Mouse (Mus musculus) embryonic facial prominence, embryonic 15.5 days (tissue): ENCODE data around the gene Mettl3. TPM values are rescaled to one million over a fixed set of nuclear protein-coding genes. Genes with fewer than 3 reads are reported as not detected.

Experiments used
- ATAC-seq: fragments of 200-750 bp; cut with Nextera tagmentation; 2 replicates; pipeline ENCODE4 v1.8.0; 2017; ENCODE audit warnings: low read depth, moderate TSS enrichment; ENCODE audit not compliant: insufficient number of reproducible peaks, low FRiP score, low TSS enrichment
- H3K27ac ChIP-seq: fragments of 300-500 bp; sonication (generic); replicated peaks from 2 replicates; pipeline ENCODE4 v1.5.1; 2015; ENCODE audit warnings: mild to moderate bottlenecking, inconsistent platforms
- H3K27me3 ChIP-seq: fragments of 300-500 bp; sonication (generic); 2 replicates; pipeline ENCODE4 v1.6.1; 2015; ENCODE audit warnings: inconsistent platforms
- H3K36me3 ChIP-seq: fragments of 300-500 bp; sonication (generic); 2 replicates; pipeline ENCODE4 v1.6.1; 2015; ENCODE audit warnings: mild to moderate bottlenecking, inconsistent platforms
- H3K4me1 ChIP-seq: fragments of 300-500 bp; sonication (generic); 2 replicates; pipeline ENCODE4 v1.6.1; 2015; ENCODE audit warnings: inconsistent platforms
- H3K4me2 ChIP-seq: fragments of 300-500 bp; sonication (generic); replicated peaks from 2 replicates; pipeline ENCODE4 v1.6.1; 2015; ENCODE audit warnings: mild to moderate bottlenecking, inconsistent platforms
- H3K4me3 ChIP-seq: fragments of 300-500 bp; sonication (generic); replicated peaks from 2 replicates; pipeline ENCODE4 v1.5.1; 2015; ENCODE audit warnings: mild to moderate bottlenecking, inconsistent platforms
- H3K9ac ChIP-seq: fragments of 300-500 bp; sonication (generic); 2 replicates; pipeline ENCODE4 v1.6.1; 2015; ENCODE audit warnings: inconsistent platforms
- H3K9me3 ChIP-seq: fragments of 300-500 bp; sonication (generic); replicated peaks from 2 replicates; pipeline ENCODE4 v1.6.1; 2016; ENCODE audit warnings: inconsistent platforms
- WGBS: fragments of 180-500 bp; shearing (Covaris S2); methylation state at CpG from one replicate; pipeline ENCODE4 v1.1.7; 2015; 5-methylcytosine and 5-hydroxymethylcytosine counted together
- polyA plus RNA-seq: library from polyadenylated mRNA; unstranded; fragments of >200 nt; fragmentation: Nextera tagmentation; extraction: Ambion mirVana; gene quantifications from 2 replicates; pipeline ENCODE4 v1.2.1, GENCODE M21; 2015

Gene Mettl3
- polyA plus RNA-seq, 1 experiment from 2014 or later, result 44.2 TPM

DNA sequence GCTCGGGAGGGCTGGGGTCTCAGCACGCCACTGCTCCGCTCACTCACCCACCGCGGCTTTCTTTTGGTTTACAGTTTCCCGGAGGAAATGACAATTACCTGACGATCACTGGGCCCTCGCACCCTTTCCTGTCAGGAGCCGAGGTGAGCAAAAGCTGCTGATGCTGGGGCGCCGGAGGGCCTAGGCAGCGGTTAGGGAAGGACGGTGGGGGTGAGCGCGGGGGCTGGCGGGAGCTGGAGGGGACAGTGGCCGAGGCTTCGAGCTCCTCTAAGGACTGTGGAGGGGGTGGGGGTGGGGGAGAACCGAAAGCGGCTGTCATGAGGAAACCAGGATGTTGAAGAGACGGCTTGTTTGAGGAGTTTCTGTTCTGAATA lies 25.2 kb downstream of the Mettl3 start:
- Histone ChIP-seq H3K9ac (peak overlapping the region; percentile 84), H3K4me3 (peak overlapping the region; percentile 92), H3K36me3 (peaks cover 2% of the 10 kb centered on the region; the same call in 1 of the 2 replicates), H3K27ac (peak overlapping the region; percentile 74), H3K9me3 (no peaks in the 10 kb centered on the region), H3K4me2 (peak overlapping the region; percentile 60), H3K27me3 (no peaks in the 10 kb centered on the region), H3K4me1 (peaks cover 8% of the 10 kb centered on the region)
- ATAC-seq, result no peak
- WGBS, result under 1% methylated on average over 21 of the region's 21 CpGs

DNA sequence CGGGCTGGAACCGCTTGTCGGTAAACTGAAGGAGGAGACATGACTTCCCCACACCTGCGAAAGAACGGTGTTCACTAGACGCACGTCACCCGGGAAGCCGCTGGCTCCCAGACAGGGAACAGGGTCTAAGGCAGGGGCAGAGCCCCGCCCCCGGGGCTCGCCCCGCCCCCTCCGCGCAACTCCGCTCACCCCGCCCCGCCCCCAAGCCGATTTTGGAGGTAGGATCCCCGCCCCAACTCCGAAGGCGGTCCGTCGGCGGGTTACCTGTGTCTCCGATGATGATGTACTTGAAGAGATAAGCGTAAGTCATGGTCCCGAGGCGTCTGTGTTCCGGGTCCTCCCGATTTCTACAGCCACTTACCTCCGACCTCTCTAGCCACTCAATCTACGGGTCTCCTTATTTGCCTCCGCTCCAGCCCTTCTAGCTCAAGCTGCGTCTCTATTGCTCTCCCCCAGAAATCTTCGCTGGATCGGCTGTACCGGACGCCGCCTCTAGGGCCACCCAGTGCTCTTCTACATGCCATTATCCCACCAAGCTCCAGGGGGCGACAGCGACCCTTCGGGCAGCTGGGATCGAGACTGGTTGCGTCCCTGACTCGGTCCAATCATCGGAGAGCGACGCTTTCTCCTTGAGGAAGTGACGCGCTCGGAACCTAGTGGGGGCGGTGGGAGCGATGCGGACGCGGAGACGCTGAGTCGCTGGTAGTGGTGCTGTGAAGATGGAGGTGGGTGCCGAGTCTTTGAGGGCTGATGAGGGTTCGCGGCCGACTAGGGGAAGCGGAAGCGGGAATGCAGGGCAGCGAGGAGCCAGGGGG lies 25.8 kb downstream of the Mettl3 start, which contains the start of the genes Tox4 and Rab2b:
Gene Tox4, plus strand, starts transcription at position 215 of the 815 bp plus-strand sequence.
Gene Rab2b, minus strand, starts transcription at position 614 of the 815 bp plus-strand sequence.
- Histone ChIP-seq H3K4me3 (peak within 1 kb of the TSS; percentile 92), H3K27ac (peak within 1 kb of the TSS; percentile 74), H3K9me3 (no peaks in the 10 kb centered on the region), H3K9ac (peak within 1 kb of the TSS; percentile 84), H3K27me3 (no peaks in the 10 kb centered on the region), H3K36me3 (peaks cover 8% of the 10 kb centered on the region), H3K4me1 (peaks cover 8% of the 10 kb centered on the region), H3K4me2 (peak within 1 kb of the TSS; percentile 64)
- ATAC-seq, result peak; percentile 97
- under 1% methylated on average over 65 of the region's 66 CpGs for WGBS

DNA sequence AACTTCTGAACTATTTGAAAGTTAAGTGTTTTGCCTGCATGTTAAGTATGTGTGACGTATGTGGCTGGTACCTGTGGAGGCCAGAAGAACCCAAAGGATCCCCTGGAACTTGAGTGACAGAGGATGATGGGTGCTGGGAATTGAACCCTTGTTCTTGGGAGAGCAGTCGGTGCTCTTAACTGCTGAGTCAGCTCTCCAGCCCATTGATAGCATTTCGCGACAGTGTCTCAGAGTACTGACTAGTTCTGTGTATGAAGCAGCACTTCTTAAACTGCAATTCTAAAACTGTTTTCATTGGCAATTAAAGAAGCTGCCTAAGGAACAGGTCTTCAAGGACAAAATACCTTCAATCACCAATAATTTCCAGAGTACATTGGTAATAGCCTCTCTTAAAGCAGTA lies 27.7 kb downstream of the Mettl3 start:
- peaks cover 9% of the 10 kb centered on the region for H3K36me3 ChIP-seq
- ATAC-seq, result no peak
- peaks cover 8% of the 10 kb centered on the region for H3K4me1 ChIP-seq

DNA sequence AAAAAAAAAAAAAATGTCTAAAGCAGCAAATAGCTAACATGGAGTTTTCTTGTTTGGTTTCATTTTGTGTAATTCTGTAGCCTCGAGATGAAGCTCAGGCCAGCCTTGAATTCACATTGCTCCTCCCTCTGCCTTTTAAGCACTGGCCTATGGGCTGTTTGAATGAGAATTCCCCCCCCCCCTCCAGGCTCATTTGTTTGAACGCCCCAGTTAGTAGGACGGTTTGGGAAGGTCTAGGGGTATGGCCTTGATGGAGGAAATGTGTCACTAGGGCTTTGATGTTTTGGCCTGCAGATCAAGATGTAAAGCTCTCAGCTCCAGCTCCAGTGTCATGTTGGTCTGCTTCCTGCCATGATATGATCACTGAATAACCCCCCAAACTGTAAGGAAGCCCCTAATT lies 32.1 kb downstream of the Mettl3 start:
- no peaks in the 10 kb centered on the region for H3K4me1 ChIP-seq
- peaks cover 13% of the 10 kb centered on the region for H3K36me3 ChIP-seq
- ATAC-seq, result no peak
- no peaks in the 10 kb centered on the region for H3K9me3 ChIP-seq
- H3K9ac ChIP-seq, result no peak overlapping the region
- no peak overlapping the region for H3K27ac ChIP-seq
- no peak overlapping the region for H3K4me3 ChIP-seq
- no peaks in the 10 kb centered on the region for H3K27me3 ChIP-seq
- 69% methylated on average over 3 of the region's 3 CpGs for WGBS
- H3K4me2 ChIP-seq, result no peak overlapping the region

More for the DNA sequence above, 27.7 kb downstream of the Mettl3 start:
- WGBS, result 89% methylated on average over 4 of the region's 4 CpGs
- Histone ChIP-seq H3K9ac (no peak overlapping the region), H3K27ac (no peak overlapping the region), H3K9me3 (no peaks in the 10 kb centered on the region), H3K4me3 (no peak overlapping the region), H3K4me2 (no peak overlapping the region), H3K27me3 (no peaks in the 10 kb centered on the region)

DNA sequence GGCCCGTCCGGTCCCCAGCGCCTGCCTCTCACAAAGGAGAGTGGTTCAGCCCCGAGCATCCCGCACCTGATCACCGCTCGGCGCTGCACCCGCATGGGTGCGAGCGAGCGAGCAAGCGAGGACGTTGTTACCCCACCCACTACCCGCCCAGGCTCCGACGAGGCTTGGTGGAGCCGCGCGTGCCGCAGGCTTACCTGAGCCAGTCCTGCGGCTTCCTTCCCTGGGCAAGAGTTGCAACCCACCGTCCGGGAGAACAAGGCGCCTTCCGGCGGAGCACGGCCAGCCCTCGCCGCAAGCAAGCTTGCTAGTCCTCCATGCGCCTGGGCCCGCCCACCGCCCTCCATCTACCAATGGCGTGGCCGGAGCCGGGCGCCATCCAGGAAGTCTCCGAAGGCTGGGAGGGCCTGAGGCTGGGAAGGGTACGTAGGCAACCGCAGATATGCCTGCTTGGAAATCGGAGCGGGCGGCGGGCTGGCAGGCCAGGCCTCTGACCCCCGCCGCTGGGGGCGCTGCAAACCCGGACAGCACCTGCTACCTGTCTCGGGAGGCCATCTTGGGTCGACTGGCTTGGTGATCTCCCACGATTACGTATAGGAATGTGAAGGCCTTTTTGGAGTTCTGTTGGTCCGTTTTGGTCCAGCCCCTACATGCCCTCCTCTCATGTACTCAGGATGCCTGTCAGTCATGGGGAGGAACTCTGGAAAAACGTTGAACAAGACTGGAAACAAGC lies 47.3 kb downstream of the Mettl3 start, which contains the start of gene Chd8:
Gene Chd8, minus strand, starts transcription at position 297 of the 730 bp plus-strand sequence.
- peak within 1 kb of the TSS; percentile 58 for H3K4me2 ChIP-seq
- H3K9me3 ChIP-seq, result no peaks in the 10 kb centered on the region
- no peaks in the 10 kb centered on the region for H3K36me3 ChIP-seq
- no peaks in the 10 kb centered on the region for H3K27me3 ChIP-seq
- H3K4me3 ChIP-seq, result peak within 1 kb of the TSS; percentile 73
- WGBS, result under 1% methylated on average over 54 of the region's 54 CpGs
- H3K27ac ChIP-seq, result peak within 1 kb of the TSS; percentile 94
- H3K9ac ChIP-seq, result peak within 1 kb of the TSS; percentile 53
- H3K4me1 ChIP-seq, result peaks cover 14% of the 10 kb centered on the region
- ATAC-seq, result peak; percentile 100

DNA sequence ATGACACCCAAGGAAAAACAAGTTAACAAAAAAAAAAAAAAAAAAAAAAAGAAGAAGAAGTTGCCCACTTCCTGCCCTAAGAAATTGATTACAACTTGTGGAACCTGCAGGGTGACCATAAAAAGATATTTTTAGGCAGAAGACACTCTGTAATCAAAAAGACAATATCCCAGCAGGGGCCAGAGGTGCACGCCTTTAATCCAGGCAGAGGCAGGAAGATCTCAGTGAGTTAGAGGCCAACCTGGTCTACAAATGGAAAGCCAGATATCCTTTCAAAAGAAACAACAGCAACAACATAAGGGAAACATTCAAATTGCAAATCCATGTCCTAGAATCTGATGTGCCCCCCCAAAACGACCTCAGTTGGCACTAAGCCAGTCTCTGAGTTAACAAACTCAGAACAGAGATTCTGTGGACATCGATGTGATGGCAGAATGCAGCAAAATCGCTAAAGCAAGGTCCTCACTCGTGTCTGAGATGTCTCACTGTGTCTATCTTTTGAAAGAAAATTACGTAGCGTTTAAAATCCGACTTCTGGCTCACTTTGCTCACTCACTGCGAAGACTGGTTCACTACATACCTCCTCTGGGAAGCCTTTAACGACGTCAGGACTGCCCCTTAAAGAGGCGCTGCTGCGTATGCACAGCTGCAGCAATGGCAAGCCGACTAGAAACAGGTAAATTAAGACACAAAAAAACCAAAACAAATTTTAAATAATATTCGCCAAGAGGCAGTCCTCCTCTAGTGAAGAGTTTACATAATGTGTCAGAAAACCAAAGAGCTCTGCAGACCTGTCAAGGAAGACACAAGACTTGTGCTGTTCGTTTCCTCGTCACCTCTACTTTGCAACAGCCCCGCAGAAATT lies 48.4 kb downstream of the Mettl3 start:
- H3K4me3 ChIP-seq, result peak overlapping the region; percentile 73
- H3K27me3 ChIP-seq, result no peaks in the 10 kb centered on the region
- peaks cover 14% of the 10 kb centered on the region for H3K4me1 ChIP-seq
- H3K4me2 ChIP-seq, result peak overlapping the region; percentile 58
- no peaks in the 10 kb centered on the region for H3K36me3 ChIP-seq
- no peaks in the 10 kb centered on the region for H3K9me3 ChIP-seq
- H3K27ac ChIP-seq, result peak overlapping the region; percentile 94
- no peak for ATAC-seq
- WGBS, result 5% methylated on average over 18 of the region's 18 CpGs
- peak overlapping the region; percentile 53 for H3K9ac ChIP-seq

DNA sequence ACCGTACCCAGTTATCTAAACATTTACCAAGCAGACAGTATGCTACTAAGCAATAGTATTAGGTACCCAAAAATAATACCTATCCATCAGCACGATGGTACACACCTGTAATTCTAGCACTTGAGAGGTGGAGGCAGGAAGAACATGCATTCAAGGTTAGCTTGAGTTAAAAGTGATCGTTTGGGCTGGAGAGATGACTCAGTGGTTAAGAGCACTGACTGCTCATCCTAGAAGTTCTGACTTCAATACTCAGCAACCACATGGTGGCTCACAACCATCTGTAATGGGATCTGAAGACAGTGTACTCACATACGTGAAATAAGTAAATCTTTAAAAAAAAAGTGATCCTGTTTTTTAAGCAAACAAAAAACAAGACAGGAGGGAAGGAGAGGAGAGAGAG lies 58.8 kb downstream of the Mettl3 start:
- no peak overlapping the region for H3K4me2 ChIP-seq
- no peak for ATAC-seq
- H3K27me3 ChIP-seq, result no peaks in the 10 kb centered on the region
- H3K36me3 ChIP-seq, result no peaks in the 10 kb centered on the region; the same call in 1 of the 2 replicates
- WGBS, result 70% methylated on average over 4 of the region's 4 CpGs
- H3K4me3 ChIP-seq, result no peak overlapping the region
- no peaks in the 10 kb centered on the region for H3K9me3 ChIP-seq
- no peak overlapping the region for H3K9ac ChIP-seq
- no peak overlapping the region for H3K27ac ChIP-seq
- peaks cover 16% of the 10 kb centered on the region for H3K4me1 ChIP-seq

Other genes starting within 250 kb of the Mettl3 start
- gene Hnrnpc, start 201.1 kb downstream of the Mettl3 start, polyA plus RNA-seq, result 549 and 552 TPM in 2 replicates
- gene Rpgrip1, start 194.4 kb downstream of the Mettl3 start, polyA plus RNA-seq, result 57.0 and 59.8 TPM in 2 replicates
- gene Supt16, start 107.7 kb downstream of the Mettl3 start, polyA plus RNA-seq, result 46.1 and 50.6 TPM in 2 replicates
- 38.6 and 38.9 TPM in 2 replicates for gene Chd8, start 47.3 kb downstream of the Mettl3 start, polyA plus RNA-seq
- 42.8 and 43.2 TPM in 2 replicates for gene Tox4, start 26.0 kb downstream of the Mettl3 start, polyA plus RNA-seq
- 20.8 and 22.2 TPM in 2 replicates for gene Rab2b, start 25.6 kb downstream of the Mettl3 start, polyA plus RNA-seq
- gene Sall2, start 23.6 kb upstream of the Mettl3 start, polyA plus RNA-seq, result 15.0 and 16.0 TPM in 2 replicates
- gene Olfr1513, start 51.3 kb upstream of the Mettl3 start, polyA plus RNA-seq, result 0.09 and 0.31 TPM in 2 replicates
- 0.17 and 0.25 TPM in 2 replicates for gene Olfr1512, start 74.0 kb upstream of the Mettl3 start, polyA plus RNA-seq
- gene Olfr1511, start 92.3 kb upstream of the Mettl3 start, polyA plus RNA-seq, result 0.26 and 0.35 TPM in 2 replicates
- gene Olfr1510, start 109.2 kb upstream of the Mettl3 start, polyA plus RNA-seq, result 0.26 and 0.65 TPM in 2 replicates
- gene Olfr1509, start 137.9 kb upstream of the Mettl3 start, polyA plus RNA-seq, result not detected in 2 replicates
- gene Olfr1508, start 162.4 kb upstream of the Mettl3 start, polyA plus RNA-seq, result 0.20 TPM in 1 of 2 replicates, not detected in the other
- gene Olfr1507, start 190.6 kb upstream of the Mettl3 start, polyA plus RNA-seq, result not detected in 2 replicates